Mouse (Mus musculus): Measurements from ENCODE around the gene Ankrd36.

Gene Ankrd36

GRCm38 (mm10) chr11:5691775-5692174, 122.3 kb downstream of the Ankrd36 start:
- peak; percentile 45 for DNase-seq

GRCm38 (mm10) chr11:5700808-5701207, 131.3 kb downstream of the Ankrd36 start:
- DNase-seq: no peak

- DNase-seq: no peak
Measured at GRCm38 (mm10) chr11:5701300-5701699, 131.8 kb downstream of the Ankrd36 start.

- DNase-seq: no peak
Measured at GRCm38 (mm10) chr11:5701821-5702220, 132.3 kb downstream of the Ankrd36 start.

GRCm38 (mm10) chr11:5702271-5702956, 132.9 kb downstream of the Ankrd36 start:
- DNase-seq: no peak

GRCm38 (mm10) chr11:5702957-5703332, 133.5 kb downstream of the Ankrd36 start:
- DNase-seq: no peak

GRCm38 (mm10) chr11:5703341-5703740, 133.9 kb downstream of the Ankrd36 start:
- DNase-seq: no peak

GRCm38 (mm10) chr11:5705972-5706371, 136.5 kb downstream of the Ankrd36 start:
- DNase-seq: no peak

GRCm38 (mm10) chr11:5706874-5707529, 137.5 kb downstream of the Ankrd36 start:
- DNase-seq: no peak

GRCm38 (mm10) chr11:5707530-5708353, 138.3 kb downstream of the Ankrd36 start:
- peak; percentile 91 for DNase-seq

- no peak for DNase-seq
Measured at GRCm38 (mm10) chr11:5715179-5715578, 145.7 kb downstream of the Ankrd36 start.

- DNase-seq: no peak
Measured at GRCm38 (mm10) chr11:5715630-5716105, 146.2 kb downstream of the Ankrd36 start, which contains the start of gene Mrps24. TSS of gene Mrps24 (minus strand) at chr11:5715680.

GRCm38 (mm10) chr11:5716246-5716645, 146.8 kb downstream of the Ankrd36 start:
- no peak for DNase-seq

GRCm38 (mm10) chr11:5716938-5717705, 147.6 kb downstream of the Ankrd36 start:
- peak; percentile 2 for DNase-seq

GRCm38 (mm10) chr11:5718611-5719354, 149.3 kb downstream of the Ankrd36 start:
- DNase-seq: no peak

- DNase-seq: no peak
Measured at GRCm38 (mm10) chr11:5729582-5729981, 160.1 kb downstream of the Ankrd36 start.

- DNase-seq: no peak
Measured at GRCm38 (mm10) chr11:5732401-5732800, 162.9 kb downstream of the Ankrd36 start.

- DNase-seq: no peak
Measured at GRCm38 (mm10) chr11:5734323-5734722, 164.8 kb downstream of the Ankrd36 start.

- no peak for DNase-seq
Measured at GRCm38 (mm10) chr11:5737137-5737536, 167.7 kb downstream of the Ankrd36 start.

All from kidney, adult 18-20 months (tissue).